Mouse (Mus musculus): ENCODE data around the gene Prepl. TPM values are rescaled to one million over a fixed set of nuclear protein-coding genes. Genes with fewer than 3 reads are reported as not detected.

Prepl gene
- total RNA-seq, 2 experiments from 2014 or later, result 18.3 to 20.8 TPM

- DNase-seq (ENCODE audit: low spot score), result no peak
Observed at GRCm38 (mm10) chr17:85071088-85071775, 18.8 kb downstream of the Prepl start.

- no peak for DNase-seq (ENCODE audit: low spot score)
Observed at GRCm38 (mm10) chr17:85070658-85071057, 19.4 kb downstream of the Prepl start.

- DNase-seq (ENCODE audit: low spot score), result no peak
Observed at GRCm38 (mm10) chr17:85067331-85067730, 22.7 kb downstream of the Prepl start.

GRCm38 (mm10) chr17:85063560-85063959 lies 26.5 kb downstream of the Prepl start:
- DNase-seq (ENCODE audit: low spot score), result no peak

GRCm38 (mm10) chr17:85059136-85059535 lies 30.9 kb downstream of the Prepl start:
- no peak for DNase-seq (ENCODE audit: low spot score)

- DNase-seq (ENCODE audit: low spot score), result no peak
Observed at GRCm38 (mm10) chr17:85058276-85058675, 31.8 kb downstream of the Prepl start.

GRCm38 (mm10) chr17:85048379-85048778 lies 41.7 kb downstream of the Prepl start:
- DNase-seq (ENCODE audit: low spot score), result no peak

GRCm38 (mm10) chr17:85045160-85045559 lies 44.9 kb downstream of the Prepl start:
- DNase-seq (ENCODE audit: low spot score), result no peak

- no peak for DNase-seq (ENCODE audit: low spot score)
Observed at GRCm38 (mm10) chr17:85044466-85044865, 45.6 kb downstream of the Prepl start.

GRCm38 (mm10) chr17:85043404-85043816 lies 46.6 kb downstream of the Prepl start:
- no peak for DNase-seq (ENCODE audit: low spot score)

- DNase-seq (ENCODE audit: low spot score), result no peak
Observed at GRCm38 (mm10) chr17:85042419-85042818, 47.6 kb downstream of the Prepl start.

GRCm38 (mm10) chr17:85040913-85041312 lies 49.1 kb downstream of the Prepl start:
- DNase-seq (ENCODE audit: low spot score), result no peak

- DNase-seq (ENCODE audit: low spot score), result no peak
Observed at GRCm38 (mm10) chr17:85038761-85039160, 51.3 kb downstream of the Prepl start.

GRCm38 (mm10) chr17:85038311-85038710 lies 51.7 kb downstream of the Prepl start:
- no peak for DNase-seq (ENCODE audit: low spot score)

- DNase-seq (ENCODE audit: low spot score), result no peak
Observed at GRCm38 (mm10) chr17:85037855-85038254, 52.2 kb downstream of the Prepl start.

- DNase-seq (ENCODE audit: low spot score), result no peak
Observed at GRCm38 (mm10) chr17:85034068-85034467, 56.0 kb downstream of the Prepl start.

GRCm38 (mm10) chr17:85033087-85033486 lies 57.0 kb downstream of the Prepl start:
- no peak for DNase-seq (ENCODE audit: low spot score)

GRCm38 (mm10) chr17:85030651-85031050 lies 59.4 kb downstream of the Prepl start:
- no peak for DNase-seq (ENCODE audit: low spot score)

GRCm38 (mm10) chr17:85028797-85029196 lies 61.2 kb downstream of the Prepl start:
- no peak for DNase-seq (ENCODE audit: low spot score)

- DNase-seq (ENCODE audit: low spot score), result no peak
Observed at GRCm38 (mm10) chr17:85028093-85028739, 61.8 kb downstream of the Prepl start, which contains the start of gene Slc3a1. Slc3a1 (plus strand) TSS chr17:85028376.

GRCm38 (mm10) chr17:85027247-85027646 lies 62.8 kb downstream of the Prepl start:
- DNase-seq (ENCODE audit: low spot score), result no peak

GRCm38 (mm10) chr17:85026436-85026835 lies 63.6 kb downstream of the Prepl start:
- no peak for DNase-seq (ENCODE audit: low spot score)

GRCm38 (mm10) chr17:85025151-85025550 lies 64.9 kb downstream of the Prepl start:
- DNase-seq (ENCODE audit: low spot score), result no peak

Measured in gastrocnemius, adult 18-20 months (tissue).